Mouse (Mus musculus) layer of hippocampus, adult 8-10 months (tissue): ENCODE data around the gene Nmral1. TPM values are rescaled to one million over a fixed set of nuclear protein-coding genes. Genes with fewer than 3 reads are reported as not detected.
"Not testable (repeated sequence)": the region's sequence is repeated elsewhere in the genome, so short reads cannot be mapped to it uniquely, and the experiment has no call there.

ENCODE experiments used
- DNase-seq, 2 experiments: peaks; one replicate each; pipeline ENCODE4 v3.0.0; 2022; ENCODE audit warnings: low spot score in 2 of 2
- total RNA-seq, 4 experiments: library from RNA; stranded (reverse); gene quantifications; 2 replicates each; pipeline ENCODE4 v1.2.4; 2022

The Nmral1 gene
- 10 to 100 TPM; 14.3 to 19.6 (median 16.7) TPM for total RNA-seq

DNA sequence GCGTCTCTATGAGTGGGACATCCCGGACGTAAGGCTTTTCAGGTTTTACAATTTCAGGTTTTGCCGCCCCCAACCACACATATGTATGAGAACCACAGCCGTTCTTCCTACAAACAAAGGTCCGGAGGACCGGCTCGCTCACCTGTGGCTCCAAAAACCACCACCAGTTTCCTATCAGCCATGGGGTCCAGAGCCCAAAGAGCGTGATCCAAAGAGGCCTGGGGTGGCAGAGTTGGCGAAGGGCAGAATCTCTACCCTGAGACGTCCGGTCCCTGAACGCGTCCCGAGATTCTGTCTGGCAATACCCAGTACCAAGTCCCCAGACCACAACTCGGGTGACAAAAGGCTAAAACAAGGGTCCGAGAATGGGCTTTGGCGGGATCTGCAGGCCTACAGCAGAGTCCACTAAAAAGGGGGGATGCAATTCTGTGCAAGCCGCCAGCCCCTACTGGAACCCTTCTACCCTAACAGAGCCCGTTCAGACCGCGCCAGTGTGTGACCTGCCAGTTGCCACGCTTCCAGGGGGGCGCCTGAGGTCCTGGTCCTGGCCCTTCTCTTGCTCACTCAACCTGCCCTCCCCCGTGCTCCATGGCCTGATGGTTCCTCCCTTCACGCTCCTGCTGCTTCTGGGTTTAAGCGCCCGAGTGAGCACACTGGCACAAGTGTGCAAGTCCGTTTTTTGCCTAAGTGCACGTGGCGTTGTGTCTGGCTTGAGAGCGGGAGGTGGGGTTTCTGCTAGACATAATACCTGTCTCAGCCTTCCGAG, at the start of gene Nmral1:
Gene Nmral1, minus strand, starts transcription at position 604 of the 766 bp plus-strand sequence.
- DNase-seq: peak; percentile 48 to 50

DNA sequence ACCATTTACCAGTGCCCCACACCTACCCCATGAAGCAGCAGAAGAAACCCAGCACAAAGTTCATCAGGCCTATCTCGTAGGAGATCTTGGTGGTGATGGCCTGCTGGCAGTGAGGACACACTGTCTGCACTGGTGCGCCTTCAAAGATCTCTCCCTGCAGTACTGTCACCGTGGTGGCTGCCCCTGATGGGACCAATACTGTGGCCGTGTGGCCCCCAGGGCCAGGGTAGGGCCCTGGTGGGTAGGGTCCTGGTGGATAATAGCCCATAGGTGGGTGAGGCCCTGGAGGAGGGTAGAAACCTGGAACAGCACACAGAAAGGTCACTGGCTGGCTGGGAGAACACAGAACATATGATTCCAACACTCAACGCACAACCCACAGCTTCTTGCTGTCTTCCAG, 49.6 kb upstream of the Nmral1 start:
- no peak for DNase-seq

DNA sequence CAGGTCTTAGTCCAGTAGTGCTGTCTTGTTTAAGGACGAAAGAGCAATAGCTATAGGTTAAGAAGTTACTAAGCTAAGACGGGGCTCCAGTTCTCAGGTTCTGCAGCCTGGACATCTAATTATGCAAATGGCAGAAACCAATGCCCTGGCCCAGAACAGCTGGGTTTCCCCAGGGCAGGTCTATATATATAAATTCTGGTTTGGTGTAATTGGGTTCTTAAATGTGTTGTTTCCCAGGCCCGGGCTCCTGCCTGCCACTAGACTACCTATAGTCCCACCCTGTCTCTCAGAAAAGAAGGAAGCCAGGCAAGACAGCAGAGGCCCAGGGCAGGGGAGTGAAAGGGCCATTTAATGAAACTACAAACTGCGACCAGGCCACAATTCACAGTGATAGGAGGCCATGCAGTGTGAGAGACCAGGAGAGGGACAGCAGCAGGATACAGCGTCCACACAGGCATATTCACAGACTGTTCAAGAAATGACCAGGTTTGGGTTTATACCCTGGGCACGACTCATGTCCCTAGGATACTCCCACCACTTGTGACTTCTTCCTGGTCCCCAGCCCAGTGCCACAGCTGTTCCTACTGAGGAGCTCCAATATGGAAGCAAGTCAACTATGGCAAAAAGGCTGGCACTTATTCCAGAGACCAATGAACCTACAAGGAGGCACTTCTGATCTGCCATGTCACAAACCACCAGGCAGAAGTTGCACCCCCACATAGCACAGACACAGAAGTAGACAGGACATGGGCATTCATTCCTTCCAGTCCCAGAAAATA, 48.0 kb upstream of the Nmral1 start:
- no peak for DNase-seq

DNA sequence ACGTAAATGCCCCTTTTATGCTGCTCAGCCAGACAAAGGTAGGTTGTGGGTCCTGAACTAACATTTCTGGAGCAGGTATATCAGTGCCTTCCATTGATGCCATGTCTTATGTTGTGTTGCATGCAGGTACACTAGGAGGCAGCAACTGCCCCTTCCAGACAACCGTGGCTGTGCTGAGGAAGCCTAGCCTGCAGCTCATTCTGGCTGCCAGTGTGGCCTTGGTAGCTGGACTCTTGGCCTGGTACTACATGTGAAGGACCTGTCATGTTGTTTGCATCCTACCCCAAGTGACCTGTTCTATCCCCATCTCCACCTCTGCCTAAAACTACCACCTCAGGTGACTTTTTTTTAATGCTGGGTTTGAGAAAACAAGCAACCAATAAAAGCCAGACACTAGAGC, 46.7 kb upstream of the Nmral1 start:
- no peak for DNase-seq

DNA sequence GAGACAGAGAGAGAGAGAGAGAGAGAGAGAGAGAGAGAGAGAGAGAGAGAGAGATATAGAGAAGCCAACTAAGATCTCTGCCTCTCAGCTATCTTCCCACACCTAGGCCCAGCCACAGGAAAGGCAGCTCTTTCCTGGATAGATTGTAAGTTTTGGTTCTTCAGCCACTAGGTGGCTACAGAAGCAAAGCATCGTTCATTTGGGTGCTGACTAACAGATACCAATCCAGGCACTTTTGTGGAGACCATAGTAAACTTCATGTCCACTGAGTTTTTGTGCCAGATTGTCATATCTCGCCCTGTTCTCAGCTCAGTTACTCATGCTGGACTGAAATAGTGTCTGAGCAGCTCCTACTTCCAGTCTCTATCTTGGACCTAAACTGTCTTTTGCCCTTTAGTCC, 44.1 kb upstream of the Nmral1 start:
- DNase-seq: no peak

DNA sequence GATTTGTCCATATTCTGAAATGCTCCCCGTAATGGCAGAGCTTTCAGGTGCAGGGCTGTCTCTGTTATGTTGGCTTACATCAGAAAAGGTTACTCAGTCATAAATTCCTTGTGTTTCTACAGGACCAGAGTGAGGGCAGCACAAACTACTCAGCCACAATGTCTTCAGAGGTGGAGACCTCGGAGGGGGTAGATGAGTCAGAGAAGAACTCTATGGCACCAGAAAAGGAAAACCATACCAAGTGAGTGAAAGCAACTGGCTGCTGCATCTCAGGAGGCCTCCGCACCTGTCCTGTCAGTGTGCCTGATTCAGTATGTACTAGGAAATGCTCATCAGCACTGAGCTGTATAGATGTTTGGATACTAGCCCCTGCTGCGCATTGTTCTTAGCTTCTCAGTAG, 43.3 kb upstream of the Nmral1 start:
- DNase-seq: no peak

DNA sequence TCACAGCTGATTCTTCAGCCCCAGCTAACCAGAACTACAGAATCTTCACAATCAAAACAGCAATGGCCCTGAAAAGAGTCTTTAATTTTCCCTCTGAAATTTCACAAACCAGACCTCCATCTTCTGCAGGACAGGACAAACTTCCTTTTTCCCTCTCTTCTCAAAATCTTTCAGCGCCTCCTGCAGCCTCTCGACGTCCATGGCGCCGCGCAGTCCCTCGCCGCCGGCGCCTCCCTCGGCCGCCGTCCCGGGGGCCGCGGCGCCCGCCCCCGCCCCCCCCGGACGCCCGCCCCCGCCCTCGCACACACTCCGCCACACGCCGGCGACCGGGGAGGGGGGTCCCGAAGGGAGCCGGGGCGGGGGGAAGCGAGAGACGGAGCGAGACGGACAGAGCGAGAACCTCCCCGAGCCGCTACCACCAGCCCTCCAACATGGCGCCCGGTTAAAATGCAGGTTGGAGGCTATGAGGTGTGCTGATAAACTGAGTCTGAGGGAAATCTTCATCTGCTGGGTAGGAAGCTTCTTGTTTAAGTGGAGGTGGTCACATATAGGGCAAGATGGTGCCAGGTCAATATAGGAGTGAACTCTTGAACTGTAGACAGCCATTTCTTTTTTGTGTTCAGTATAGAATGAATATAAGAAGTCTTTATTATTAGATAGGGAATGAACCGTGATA, 37.6 kb upstream of the Nmral1 start:
- DNase-seq: not testable (repeated sequence)

DNA sequence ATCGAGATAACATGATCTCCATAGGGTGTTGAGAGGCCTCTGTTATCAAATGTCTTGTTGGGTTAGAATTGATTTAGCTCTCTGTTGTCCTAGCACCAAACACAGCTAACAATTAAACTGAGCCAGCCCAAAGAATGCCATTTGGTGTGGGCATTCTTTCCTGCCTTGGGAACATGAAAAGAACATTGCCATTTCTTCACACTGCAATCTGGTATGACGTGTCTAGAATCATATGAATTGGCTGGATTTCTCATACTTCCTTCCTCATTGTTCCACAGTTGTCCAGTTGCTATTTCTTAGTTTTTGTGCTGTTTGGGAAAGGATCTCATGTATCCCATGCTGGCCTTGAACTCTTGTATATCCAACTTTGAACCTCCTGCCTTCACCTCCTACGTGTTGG, 34.9 kb upstream of the Nmral1 start:
- no peak for DNase-seq

DNA sequence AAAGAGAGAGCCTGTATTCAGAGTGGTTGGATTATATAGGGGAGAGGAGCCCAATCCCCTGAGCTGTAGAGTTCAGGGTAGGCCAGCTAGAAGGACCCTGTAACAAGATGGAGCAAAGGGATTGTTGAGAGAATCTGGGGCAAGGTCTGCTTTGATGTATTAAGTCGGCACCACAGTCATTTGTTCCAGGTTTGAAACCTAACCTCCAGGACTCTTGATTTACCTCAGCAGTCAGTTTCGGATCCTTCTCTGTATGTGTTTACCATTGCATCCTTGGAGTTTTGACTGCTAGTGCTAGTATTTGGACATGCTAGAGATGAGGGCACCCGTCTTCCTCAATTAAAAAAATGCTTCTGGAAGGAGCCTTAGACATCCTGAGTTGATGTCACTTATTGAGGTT, 33.0 kb upstream of the Nmral1 start:
- no peak for DNase-seq

DNA sequence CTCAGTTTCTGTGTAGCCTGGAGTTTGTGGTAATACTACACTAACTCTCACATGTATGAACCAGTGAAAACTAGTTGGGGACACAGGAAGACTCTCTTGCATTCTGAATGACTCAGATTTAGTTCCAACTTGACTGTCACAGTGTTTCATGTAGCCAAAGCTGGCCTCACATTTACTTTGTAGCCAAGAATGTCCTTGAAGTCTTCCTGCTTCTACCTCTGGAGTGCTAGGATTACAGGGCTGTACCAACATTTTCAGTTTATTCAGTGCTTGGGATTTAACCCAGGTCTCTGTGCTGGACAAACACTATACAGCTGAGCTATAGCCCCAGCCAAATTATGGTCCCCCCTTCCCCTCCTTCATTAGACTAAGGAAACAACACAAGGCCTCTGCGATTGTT, 23.0 kb upstream of the Nmral1 start:
- no peak for DNase-seq

DNA sequence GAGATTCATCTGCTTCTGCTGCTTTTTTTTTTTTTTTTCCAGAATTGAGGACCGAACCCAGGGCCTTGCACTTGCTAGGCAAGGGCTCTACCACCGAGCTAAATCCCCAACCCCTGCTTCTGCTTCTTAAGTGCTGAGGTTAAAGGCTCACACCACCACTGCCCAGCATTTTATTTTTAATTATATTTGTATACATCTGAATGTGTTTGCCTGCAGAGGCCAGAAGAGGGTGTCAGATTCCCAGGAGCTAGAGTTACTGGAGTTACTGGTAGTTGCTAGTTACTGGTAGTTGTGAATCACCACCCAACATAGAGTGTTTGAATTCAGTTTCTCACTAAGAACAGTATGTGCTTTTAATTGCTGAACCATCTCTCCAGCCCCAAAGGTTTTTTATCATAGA, 20.8 kb upstream of the Nmral1 start:
- no peak for DNase-seq

DNA sequence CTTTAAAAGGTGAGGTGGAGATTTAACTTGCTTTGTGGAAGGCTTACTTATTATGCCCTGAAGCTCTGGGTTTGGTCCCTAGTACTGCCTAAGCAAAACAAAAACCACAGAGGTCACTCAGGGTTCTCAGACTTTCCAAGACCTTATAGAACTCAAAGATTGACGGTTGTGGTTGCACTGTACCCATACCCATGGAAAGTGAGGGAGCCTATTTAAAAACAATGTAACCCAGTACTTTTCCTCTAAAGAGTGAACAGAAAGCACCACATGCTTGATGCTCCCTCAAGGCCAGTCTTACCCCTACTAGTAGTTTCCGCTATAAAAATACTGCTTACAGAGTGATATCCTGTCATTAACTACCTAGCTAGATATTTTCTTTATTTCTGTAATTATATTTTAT, 17.1 kb upstream of the Nmral1 start:
- no peak for DNase-seq

DNA sequence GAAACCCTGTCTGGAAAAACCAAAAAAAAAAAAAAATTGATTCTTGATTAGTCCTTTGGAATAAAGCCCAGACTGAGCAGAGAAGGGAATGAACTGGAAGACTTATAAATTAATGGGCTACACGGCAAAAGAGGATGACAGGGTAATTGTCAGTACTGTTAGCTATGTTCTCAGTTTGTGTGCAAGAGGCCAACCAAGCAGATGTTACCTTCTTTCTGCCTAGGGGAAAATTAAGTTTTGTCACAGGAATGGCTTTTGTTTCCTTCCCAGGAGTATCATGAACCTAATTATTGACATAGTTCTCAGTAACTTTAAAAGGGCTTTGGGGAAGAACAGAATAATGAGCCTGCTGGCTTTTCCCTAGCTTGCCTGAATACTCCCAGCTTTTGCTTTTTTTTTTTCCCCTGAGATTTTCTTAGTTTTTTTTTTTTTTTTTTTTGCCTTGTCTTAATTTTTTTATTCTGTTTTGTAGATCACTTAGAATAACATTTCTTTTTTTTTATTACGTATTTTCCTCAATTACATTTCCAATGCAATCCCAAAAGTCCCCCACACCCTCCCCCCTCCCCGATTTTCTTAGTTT, 11.7 kb upstream of the Nmral1 start:
- DNase-seq: no peak

DNA sequence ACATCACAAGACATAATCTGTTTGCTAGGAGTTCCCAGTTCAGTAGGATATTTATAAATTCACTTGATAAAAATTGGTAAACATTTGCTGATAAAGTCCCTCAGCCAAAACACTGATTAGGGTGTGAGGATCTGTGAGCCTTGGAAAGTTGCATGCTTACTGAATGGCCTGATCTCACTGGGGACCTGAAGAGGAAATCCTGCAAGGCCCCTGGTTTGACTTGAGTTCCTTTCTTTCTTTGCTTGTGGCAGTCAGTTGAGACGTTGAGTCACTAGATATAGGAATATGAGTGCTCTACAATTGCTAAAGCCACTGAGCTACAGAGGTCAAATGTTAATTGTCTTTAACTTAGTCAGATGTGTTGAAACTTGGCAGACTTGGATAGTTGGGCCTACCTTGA, 8.8 kb upstream of the Nmral1 start:
- DNase-seq: no peak

DNA sequence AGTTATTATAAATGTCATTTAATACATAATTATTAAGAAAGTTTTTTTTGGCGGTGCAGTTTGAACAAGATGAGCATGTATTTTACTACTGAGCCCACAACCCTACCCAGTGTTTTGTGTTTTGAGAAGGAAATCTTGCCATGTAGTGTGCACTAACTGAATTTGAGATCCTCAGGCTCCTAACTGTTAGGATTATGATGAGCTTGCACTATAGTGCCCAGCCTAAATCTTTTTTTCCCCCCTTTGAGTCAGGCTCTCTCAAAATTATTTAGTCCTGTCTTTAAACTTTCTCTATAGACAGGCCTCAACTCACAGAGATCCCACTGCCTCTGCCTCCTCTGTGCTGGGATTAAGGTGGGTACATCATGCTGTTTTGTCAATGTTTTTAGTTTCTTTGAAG, 8.4 kb upstream of the Nmral1 start:
- DNase-seq: no peak

DNA sequence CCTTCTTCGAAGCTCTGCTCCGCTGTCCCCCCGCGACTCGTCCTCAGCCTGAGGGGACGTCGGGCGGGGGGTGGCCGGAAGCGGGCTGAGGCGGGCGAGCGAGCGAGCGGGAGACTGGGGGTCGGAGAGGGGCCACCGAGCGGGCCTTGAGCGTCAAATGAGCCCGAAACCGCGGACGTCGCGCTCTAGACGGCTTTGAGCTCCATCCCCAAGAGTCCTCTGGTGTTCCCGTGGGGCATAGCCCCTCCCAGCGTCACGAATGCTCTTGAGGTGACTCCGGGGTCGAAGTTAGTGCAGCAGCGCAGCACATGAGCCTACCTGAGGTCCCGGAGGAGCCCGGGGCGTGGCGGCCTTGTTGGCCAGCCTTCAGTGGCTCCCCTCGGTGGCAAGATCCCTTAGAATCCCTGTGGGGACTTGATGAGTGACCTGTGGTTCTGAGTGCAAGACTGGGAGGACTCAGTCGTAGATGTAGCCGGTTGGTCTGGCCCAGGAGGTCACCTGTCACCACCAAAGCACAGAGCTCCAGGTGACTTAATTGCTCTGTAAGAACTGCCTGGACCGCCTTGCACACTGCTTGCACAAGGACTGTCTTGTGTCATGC, 7.5 kb upstream of the Nmral1 start:
- DNase-seq: no peak

DNA sequence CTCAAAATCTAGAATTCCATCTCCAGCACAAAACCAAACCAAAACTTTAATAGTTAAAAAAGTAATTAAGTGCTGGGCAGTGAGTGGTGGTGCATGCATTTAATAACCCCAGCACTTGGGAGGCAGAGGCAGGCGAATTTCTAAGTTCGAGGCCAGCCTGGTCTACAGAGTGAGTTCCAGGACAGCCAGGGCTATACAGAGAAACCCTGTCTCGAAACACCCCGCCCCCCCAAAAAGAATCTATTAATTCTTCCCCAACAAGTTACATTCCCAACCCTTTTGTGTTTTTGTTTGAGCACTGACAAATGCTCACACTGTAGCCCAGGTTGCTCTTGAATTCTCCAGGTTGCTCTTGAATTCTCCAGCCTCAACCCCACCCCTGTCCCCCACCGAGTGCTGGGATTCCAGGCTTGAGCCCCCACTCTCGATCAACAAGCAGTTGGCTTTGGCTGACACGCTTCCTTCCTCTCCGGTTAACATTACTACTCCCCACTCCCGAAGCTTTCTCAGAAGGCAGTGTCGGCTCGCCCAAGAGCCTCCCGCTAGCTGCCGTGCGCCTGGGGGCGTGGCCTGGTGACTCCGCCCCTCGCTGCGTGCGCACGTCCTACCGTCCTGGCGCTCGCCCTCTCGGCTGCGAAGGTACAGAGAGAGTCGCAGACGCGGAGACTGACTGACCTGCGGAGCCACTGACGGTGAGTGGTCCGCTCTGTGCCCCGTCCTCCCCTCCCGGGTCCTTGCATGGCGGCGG, 6.8 kb upstream of the Nmral1 start, which contains the start of gene Hmox2:
Gene Hmox2, plus strand, starts transcription at position 582 of the 748 bp plus-strand sequence.
- DNase-seq: peak; percentile 83 to 89

DNA sequence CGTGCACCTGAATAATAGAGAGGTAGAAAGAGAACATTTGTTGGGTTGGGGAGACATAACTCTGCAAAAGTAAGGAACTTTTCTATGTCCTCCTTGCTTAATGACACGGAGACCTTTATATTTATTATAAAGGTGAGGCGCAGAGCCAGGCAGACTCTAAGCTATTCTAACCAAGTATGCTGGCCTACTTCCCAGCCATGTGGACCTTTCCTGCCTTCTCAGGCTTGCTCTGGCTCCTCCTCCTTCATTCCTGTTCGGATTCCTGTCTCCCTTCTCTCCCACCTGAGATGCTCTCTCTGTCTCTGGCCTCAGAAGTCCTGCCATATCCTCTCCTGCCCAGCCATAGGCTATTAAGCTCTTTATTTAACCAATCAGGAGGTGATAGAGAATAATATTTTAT, 6.1 kb upstream of the Nmral1 start:
- no peak for DNase-seq

DNA sequence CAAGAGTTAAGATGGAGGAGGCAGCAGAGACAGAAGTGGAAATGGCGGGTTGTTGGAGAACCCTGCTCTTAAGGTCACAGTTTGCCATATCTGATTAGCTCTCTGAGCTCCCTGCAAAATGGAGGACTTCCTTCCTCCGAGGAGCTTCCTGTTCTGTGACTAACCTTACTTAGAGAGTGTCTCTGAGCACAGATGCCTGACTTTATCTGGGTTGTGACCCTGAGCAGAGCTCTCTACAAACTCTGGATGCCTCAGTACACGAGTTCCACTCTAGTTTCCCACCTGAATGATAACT, 3.7 kb upstream of the Nmral1 start:
- no peak for DNase-seq

DNA sequence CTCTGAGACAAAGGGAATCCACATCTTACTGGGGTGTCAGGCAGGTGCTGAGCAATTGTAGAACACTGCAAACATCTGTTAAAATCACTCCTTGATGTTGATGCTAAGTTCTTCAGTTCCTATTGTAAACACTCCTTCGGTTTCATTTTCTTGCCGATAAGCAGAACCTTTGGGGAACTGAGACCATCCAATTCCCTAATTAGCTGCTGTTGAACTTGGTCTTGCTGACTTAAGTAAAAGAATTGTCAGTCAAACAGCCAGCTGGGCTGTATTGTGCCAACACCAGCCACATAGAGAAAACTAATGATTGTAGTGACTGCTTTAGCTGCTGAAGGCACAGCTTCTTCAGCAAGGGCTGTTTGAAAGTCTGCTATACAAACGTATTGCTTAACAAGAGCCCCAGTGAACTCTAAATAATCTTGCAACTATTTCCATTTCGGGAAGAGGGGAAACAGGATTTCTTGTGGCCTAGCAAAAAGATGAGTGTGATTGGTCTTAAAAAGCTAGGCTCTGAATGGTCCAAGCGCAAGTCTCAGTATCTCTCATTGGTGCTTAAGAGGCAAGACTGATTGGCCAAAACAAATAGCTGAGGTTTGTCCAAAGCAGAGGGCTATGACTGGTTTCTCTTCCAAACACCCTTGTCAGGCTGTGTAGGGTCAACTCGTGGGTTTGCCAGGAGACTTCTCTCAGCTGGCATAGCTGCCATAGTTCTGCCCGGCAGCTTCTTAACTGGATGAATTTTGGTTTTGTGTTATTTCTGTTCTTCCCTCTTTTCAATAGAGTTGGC, 3.2 kb upstream of the Nmral1 start:
- no peak for DNase-seq
